Comparison of ENCODE assay signal across 17 mouse cellular contexts in genomic region chr6:119473992-119474391, GRCm38 (mm10).
"Had no signal": no experiment of that assay in that cellular context is flagged by ENCODE, and none has a peak within 500 bp of the region (broad histone marks: within the 10 kb centered on the region; RNA-seq: fewer than 3 reads in every experiment).

No protein-coding gene starts in this region.

- DNase-seq: kidney, adult 18-20 months; kidney, adult 9 months; kidney, postnatal 14 days; kidney, postnatal 4 days; left cerebral cortex, postnatal 4 days; lung, adult 18-20 months; lung, postnatal 10 days; lung, postnatal 36 days; midbrain, embryonic 14.5 days; thymus, postnatal 36 days had no signal

- H3K4me2 ChIP-seq: limb, embryonic 12.5 days; limb, embryonic 15.5 days; lung, embryonic 15.5 days; midbrain, embryonic 11.5 days; stomach, embryonic 15.5 days had no signal

- H3K36me3 ChIP-seq: limb, embryonic 12.5 days; limb, embryonic 15.5 days; lung, embryonic 15.5 days; stomach, embryonic 15.5 days had no signal

- H3K9ac ChIP-seq: limb, embryonic 12.5 days; limb, embryonic 15.5 days; liver, embryonic 14.5 days; lung, embryonic 15.5 days; stomach, embryonic 15.5 days had no signal

- H3K27ac ChIP-seq: limb, embryonic 12.5 days; limb, embryonic 15.5 days; liver, embryonic 14.5 days; lung, embryonic 15.5 days; stomach, embryonic 15.5 days had no signal

- H3K4me3 ChIP-seq: limb, embryonic 12.5 days; limb, embryonic 15.5 days; lung, embryonic 15.5 days; stomach, embryonic 15.5 days had no signal

- H3K27me3 ChIP-seq: limb, embryonic 12.5 days; limb, embryonic 15.5 days; lung, embryonic 15.5 days; stomach, embryonic 15.5 days had no signal

- ATAC-seq: inflammation-experienced regulatory T-cells, adult 6 months had no signal

- H3K9me3 ChIP-seq: limb, embryonic 12.5 days; limb, embryonic 15.5 days; lung, embryonic 15.5 days; stomach, embryonic 15.5 days had no signal
